Mouse (Mus musculus) G1E (cell line): ENCODE results near the gene Nckap5. TPM values are rescaled to one million over a fixed set of nuclear protein-coding genes. Genes with fewer than 3 reads are reported as not detected.

Experiments
- ATAC-seq: 2 replicates; pipeline ENCODE4 v1.8.0; 2016; ENCODE audit warnings: mild to moderate bottlenecking; ENCODE audit not compliant: insufficient number of reproducible peaks, poor library complexity, low FRiP score, severe bottlenecking; ENCODE audit errors: extremely low read depth
- DNase-seq: peaks from one replicate; pipeline ENCODE4 v3.0.0; 2012; ENCODE audit warnings: low spot score
- H3K27me3 ChIP-seq: 2 replicates; pipeline ENCODE4 v1.6.1; 2012; ENCODE audit warnings: mild to moderate bottlenecking, low read length, inconsistent platforms; ENCODE audit not compliant: insufficient read depth
- H3K36me3 ChIP-seq: replicated peaks from 2 replicates; pipeline ENCODE3; 2012; ENCODE audit warnings: mild to moderate bottlenecking, inconsistent platforms
- H3K4me1 ChIP-seq: 2 replicates; pipeline ENCODE4 v1.6.1; 2012; ENCODE audit warnings: low read depth, low read length, inconsistent platforms, mixed read lengths; ENCODE audit not compliant: insufficient read depth
- H3K4me3 ChIP-seq: 2 replicates; pipeline ENCODE4 v1.5.1; 2012; ENCODE audit warnings: low read depth, mild to moderate bottlenecking, inconsistent platforms, low read length, moderate library complexity, mixed read lengths
- H3K9me3 ChIP-seq: replicated peaks from 2 replicates; pipeline ENCODE4 v1.6.1; 2012; ENCODE audit warnings: inconsistent platforms
- CTCF ChIP-seq: IDR thresholded peaks from 2 replicates; pipeline ENCODE4 v1.5.1; 2012; ENCODE audit warnings: low read depth, low read length, inconsistent platforms, mixed read lengths
- GATA1 ChIP-seq: IDR thresholded peaks from 2 replicates; pipeline ENCODE4 v1.6.1; 2012; ENCODE audit warnings: borderline replicate concordance, low read length, inconsistent platforms, mixed read lengths
- GATA2 ChIP-seq: IDR thresholded peaks from 2 replicates; pipeline ENCODE4 v1.6.1; 2012; ENCODE audit warnings: low read depth, low read length, inconsistent platforms, borderline replicate concordance
- POLR2AphosphoS5 ChIP-seq: IDR thresholded peaks from 2 replicates; pipeline ENCODE4 v1.6.1; 2012; ENCODE audit warnings: low read depth, low read length, inconsistent platforms; ENCODE audit not compliant: insufficient replicate concordance
- TAL1 ChIP-seq: conservative IDR thresholded peaks from 2 replicates; pipeline ENCODE4 v1.6.1; 2012; ENCODE audit warnings: low read depth, low read length, inconsistent platforms, mixed read lengths
- polyA plus RNA-seq: library from polyadenylated mRNA; stranded (reverse); fragments of >175 nt; gene quantifications from 2 replicates; pipeline ENCODE4 v1.2.3, GENCODE M21; 2012
- total RNA-seq, 2 experiments: library from RNA; stranded (forward) in 1 of 2; stranded (reverse) in 1 of 2; fragments of 200-1000 nt in 1 of 2; fragments of >200 nt in 1 of 2; fragmentation: Nextera tagmentation in 1 of 2; gene quantifications; 2 replicates each; pipeline ENCODE4 v1.2.3; 2014 to 2017

Nckap5 gene
- total and polyA plus RNA-seq, 3 experiments: 0.15 to 0.44 TPM; not detected in 1

DNA sequence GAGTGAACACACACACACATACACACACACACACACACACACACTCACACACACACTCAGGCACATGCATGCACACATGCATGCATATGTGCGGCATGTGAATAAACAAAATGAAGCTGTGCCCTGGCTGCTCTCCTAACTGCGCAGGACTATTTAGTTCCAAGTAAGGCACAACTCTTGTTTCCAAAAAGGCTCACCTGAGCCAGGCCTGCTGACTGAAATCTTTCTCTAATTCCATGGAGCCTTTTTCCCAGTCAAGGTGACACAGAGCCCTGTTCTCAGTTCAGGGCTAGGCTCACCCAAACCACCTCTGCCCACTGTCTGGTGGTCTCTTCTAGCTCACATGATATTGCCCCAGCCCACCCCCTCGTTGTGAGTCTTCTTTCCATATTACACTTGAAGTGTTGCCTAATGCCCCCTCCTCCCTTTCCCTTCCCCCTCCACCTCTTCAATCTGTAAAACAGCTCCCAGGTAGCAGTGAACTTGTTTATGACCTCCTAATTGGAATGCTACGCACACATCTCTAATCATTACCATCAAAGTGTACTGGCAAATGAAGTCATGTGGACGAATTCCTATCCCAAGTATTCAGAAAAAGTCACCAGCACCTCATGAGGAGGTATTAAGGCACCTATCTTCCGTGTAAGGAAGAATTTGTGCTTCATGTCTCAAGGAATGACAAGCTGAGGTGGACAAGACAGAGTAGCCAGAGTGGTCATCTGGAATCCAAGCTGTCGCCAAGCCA is 226.7 kb downstream of the Nckap5 start:
- Histone ChIP-seq H3K4me1 (no peaks in the 10 kb centered on the region), H3K36me3 (no peaks in the 10 kb centered on the region), H3K9me3 (peaks cover 63% of the 10 kb centered on the region), H3K27me3 (0 out of 2 replicates have a peak, but pooled peaks cover 3% of the 10 kb centered on the region), H3K4me3 (no peak overlapping the region)
- TF ChIP-seq GATA1 (no peak), TAL1 (no peak), CTCF (no peak), POLR2AphosphoS5 (no peak), GATA2 (no peak)
- ATAC-seq (no peak), DNase-seq (no peak)

DNA sequence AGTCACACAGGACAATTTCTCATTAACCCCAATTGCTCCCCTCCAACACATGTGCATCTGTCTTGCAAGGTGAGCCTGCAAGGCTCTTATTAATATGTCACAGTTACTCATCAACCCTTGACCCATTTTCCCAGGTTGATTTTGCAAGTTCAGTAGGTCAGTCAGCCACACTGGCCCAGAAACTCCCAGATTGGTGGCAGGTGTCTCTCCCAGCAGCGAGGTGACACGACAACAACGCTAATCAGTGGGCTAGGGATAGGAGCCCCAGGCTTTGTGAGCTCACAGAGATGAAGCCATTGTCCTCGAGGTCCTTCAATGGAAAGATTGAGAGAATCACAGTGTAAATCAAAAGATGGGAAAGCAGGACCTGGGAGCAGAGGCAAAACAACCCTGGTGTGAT is 230.0 kb downstream of the Nckap5 start:
- DNase-seq (no peak), ATAC-seq (no peak)
- H3K4me1 ChIP-seq: no peaks in the 10 kb centered on the region
- no peak overlapping the region for H3K4me3 ChIP-seq
- 0 out of 2 replicates have a peak, but pooled peaks cover 3% of the 10 kb centered on the region for H3K27me3 ChIP-seq
- peaks cover 54% of the 10 kb centered on the region for H3K9me3 ChIP-seq
- no peaks in the 10 kb centered on the region for H3K36me3 ChIP-seq
- TF ChIP-seq CTCF (no peak), TAL1 (no peak), GATA1 (no peak), POLR2AphosphoS5 (no peak)

DNA sequence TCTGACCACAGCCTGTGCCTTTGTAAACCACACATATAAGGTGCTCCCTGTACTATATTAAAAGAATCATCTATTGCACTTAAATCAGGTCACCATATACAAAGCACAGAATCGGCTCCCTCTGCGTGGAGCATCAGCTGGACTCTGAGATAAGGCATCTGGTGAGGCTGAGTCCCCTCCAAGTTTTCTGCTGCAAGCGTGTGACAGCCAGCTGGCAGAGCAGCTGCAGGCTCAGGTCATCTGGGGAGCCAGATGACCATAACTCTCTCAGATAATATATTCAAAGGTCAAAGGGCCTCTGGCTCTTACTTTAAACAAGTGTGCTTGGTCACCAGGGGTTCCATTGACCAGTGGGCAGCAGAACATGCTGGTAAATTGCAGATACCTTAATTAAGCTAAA is 233.2 kb downstream of the Nckap5 start:
- no peak overlapping the region for H3K4me3 ChIP-seq
- H3K9me3 ChIP-seq: peaks cover 51% of the 10 kb centered on the region
- no peaks in the 10 kb centered on the region for H3K4me1 ChIP-seq
- ATAC-seq (no peak), DNase-seq (no peak)
- no peaks in the 10 kb centered on the region for H3K36me3 ChIP-seq
- no peaks in the 10 kb centered on the region for H3K27me3 ChIP-seq
- TF ChIP-seq GATA1: no peak
- TF ChIP-seq GATA2: no peak
- TF ChIP-seq POLR2AphosphoS5: no peak
- TF ChIP-seq TAL1: no peak
- no peak for TF ChIP-seq CTCF

DNA sequence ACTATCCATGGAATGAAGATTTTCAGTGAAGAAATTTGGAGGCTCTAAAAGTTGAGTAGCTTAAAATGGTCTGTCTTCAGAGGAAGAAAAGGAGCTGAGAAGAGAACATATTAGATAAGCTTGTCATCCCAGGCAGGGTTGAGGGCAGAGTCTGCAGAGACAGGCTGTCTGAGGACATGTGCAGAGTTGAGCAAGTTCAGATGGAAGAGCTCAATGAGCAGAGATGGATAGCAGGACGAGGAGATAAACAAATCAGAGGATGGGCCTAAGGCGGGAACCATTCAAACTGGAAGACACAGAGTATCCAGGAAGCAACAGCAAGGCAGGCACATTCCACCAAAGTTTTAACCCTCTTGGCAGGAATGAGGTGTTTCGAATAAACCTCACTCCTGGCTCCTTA is 235.8 kb downstream of the Nckap5 start:
- Histone ChIP-seq H3K4me3 (no peak overlapping the region), H3K4me1 (no peaks in the 10 kb centered on the region), H3K36me3 (no peaks in the 10 kb centered on the region), H3K27me3 (no peaks in the 10 kb centered on the region), H3K9me3 (peaks cover 55% of the 10 kb centered on the region)
- DNase-seq (no peak), ATAC-seq (no peak)
- TF ChIP-seq TAL1: no peak
- TF ChIP-seq POLR2AphosphoS5: no peak

DNA sequence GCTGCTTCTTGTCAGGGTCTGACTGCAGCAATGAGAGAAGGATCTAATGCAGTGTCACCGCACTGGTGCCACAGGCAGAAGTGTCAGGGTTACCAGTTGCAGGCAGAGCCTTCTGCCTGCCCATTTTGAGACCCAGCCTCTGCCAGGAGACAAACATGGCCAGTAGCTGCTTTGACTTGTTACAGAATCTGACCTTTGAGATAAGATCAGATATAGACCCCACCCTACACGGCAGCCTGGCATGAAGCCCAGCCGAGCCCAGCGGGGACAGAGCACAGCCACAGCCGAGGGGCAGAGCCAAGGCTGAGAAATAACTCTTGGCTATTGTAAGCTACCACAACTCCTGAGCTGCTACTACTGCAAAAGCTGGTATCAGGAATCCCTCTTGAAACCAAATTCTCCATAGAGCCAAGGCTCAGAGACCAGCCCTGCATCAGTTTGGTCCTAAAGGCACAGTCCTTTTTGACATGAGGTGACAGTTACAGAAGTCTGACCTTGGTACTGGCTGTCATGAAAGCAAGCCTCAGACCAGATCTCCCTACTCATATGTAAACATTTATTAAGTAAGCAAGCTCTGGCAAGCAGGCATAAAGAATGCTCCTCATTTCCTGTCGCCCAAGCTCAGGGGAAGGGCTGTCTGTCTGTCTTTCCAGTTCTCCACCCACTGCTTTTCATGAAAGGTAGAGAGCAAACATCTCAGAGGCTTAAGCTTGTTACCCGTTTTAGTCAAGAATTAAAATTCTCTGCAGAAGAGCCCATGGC is 237.4 kb downstream of the Nckap5 start:
- peaks cover 60% of the 10 kb centered on the region for H3K9me3 ChIP-seq
- no peaks in the 10 kb centered on the region for H3K36me3 ChIP-seq
- H3K4me3 ChIP-seq: no peak overlapping the region
- no peak for ATAC-seq
- no peaks in the 10 kb centered on the region for H3K27me3 ChIP-seq
- DNase-seq: no peak
- no peaks in the 10 kb centered on the region for H3K4me1 ChIP-seq
- TF ChIP-seq CTCF (no peak), POLR2AphosphoS5 (no peak), GATA2 (no peak), GATA1 (no peak), TAL1 (no peak)

DNA sequence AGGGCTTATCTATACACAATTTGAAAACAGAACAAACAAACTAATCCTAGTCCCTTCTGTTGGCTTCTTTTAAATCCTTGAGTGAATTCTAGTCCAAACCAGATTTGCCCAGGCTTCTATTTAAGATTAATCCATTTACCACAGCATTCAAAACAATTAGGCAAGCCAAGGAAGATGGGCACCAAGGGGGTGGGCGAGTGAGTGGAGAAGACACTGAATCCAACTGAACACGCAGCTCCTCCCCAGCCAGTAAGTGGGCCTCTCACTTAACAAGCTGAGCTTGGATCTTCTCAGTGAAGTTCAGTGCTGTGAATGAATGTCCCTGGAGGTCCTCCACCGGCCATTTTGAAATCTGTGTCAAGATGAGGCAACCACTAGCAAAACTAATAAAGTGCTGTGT is 239.7 kb downstream of the Nckap5 start:
- TF ChIP-seq POLR2AphosphoS5 (no peak), TAL1 (no peak), GATA2 (no peak), CTCF (no peak), GATA1 (no peak)
- DNase-seq (no peak), ATAC-seq (no peak)
- Histone ChIP-seq H3K36me3 (no peaks in the 10 kb centered on the region), H3K27me3 (no peaks in the 10 kb centered on the region), H3K9me3 (peaks cover 56% of the 10 kb centered on the region), H3K4me1 (no peaks in the 10 kb centered on the region), H3K4me3 (no peak overlapping the region)

DNA sequence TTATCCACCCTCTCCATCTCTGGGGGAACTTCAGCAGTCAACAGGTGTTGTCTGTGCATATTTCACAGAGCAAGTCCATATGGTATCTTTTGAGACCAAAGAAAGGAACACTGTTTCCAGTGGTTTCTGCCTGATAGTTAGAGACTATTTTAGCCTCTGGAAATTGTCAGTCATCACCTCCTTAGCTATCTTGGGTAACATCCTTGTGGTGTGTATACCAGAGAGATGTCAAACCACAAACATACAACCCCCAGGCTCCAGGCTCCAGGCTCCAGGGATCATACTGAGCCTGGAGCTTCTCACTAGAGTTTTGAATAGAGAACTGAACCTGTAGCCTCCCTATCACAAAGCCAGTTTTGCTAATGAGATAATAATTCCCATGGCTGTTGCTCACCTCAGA is 252.4 kb downstream of the Nckap5 start:
- ATAC-seq (no peak), DNase-seq (no peak)
- H3K27me3 ChIP-seq: no peaks in the 10 kb centered on the region
- no peak overlapping the region for H3K4me3 ChIP-seq
- peaks cover 26% of the 10 kb centered on the region for H3K9me3 ChIP-seq
- no peaks in the 10 kb centered on the region for H3K36me3 ChIP-seq
- TF ChIP-seq GATA2 (no peak), GATA1 (no peak), TAL1 (no peak), POLR2AphosphoS5 (no peak), CTCF (no peak)
- no peaks in the 10 kb centered on the region for H3K4me1 ChIP-seq
